Mouse (Mus musculus) neutrophil, adult 5-6 weeks (primary cell): ENCODE data around the gene D630039A03Rik. TPM values are rescaled to one million over a fixed set of nuclear protein-coding genes. Genes with fewer than 3 reads are reported as not detected.
"Not testable (repeated sequence)": the region's sequence is repeated elsewhere in the genome, so short reads cannot be mapped to it uniquely, and the experiment has no call there.

Experiments
- ATAC-seq: fragments of 151-379, 151-347 bp; 2 replicates; pipeline ENCODE4 v1.8.0; 2017; ENCODE audit warnings: mild to moderate bottlenecking, moderate TSS enrichment; ENCODE audit not compliant: insufficient number of reproducible peaks, poor library complexity, low FRiP score, severe bottlenecking; ENCODE audit errors: extremely low read depth
- total RNA-seq: library from RNA; stranded (forward); fragments of 200-1000 nt; gene quantifications from 2 replicates; pipeline ENCODE4 v1.2.3, GENCODE M21; 2017

D630039A03Rik gene
- total RNA-seq, 1 experiment from 2014 or later, result not detected

DNA sequence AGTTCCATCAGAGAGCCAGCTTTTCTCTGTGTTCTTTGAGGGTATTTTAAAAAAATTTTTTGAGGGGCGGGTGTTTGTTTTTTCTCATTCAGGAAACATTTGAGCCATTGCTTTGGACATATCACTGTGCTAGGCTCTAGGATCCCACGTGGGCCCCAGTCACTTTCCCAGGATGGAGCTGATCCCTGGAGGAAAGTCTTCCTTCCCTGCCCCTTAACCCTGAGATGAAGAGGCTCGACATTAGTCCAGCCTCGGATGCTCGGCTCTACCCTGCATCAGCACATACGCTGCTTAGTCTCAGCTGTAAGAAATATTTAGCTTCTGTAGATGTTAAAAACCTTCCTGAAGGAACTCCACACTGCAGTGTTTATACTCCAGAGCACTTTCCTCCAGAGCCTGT is 20.2 kb downstream of the D630039A03Rik start:
- no peak for ATAC-seq

GRCm38 (mm10) chr4:57895140-57895539 is 21.0 kb downstream of the D630039A03Rik start:
- no peak for ATAC-seq

DNA sequence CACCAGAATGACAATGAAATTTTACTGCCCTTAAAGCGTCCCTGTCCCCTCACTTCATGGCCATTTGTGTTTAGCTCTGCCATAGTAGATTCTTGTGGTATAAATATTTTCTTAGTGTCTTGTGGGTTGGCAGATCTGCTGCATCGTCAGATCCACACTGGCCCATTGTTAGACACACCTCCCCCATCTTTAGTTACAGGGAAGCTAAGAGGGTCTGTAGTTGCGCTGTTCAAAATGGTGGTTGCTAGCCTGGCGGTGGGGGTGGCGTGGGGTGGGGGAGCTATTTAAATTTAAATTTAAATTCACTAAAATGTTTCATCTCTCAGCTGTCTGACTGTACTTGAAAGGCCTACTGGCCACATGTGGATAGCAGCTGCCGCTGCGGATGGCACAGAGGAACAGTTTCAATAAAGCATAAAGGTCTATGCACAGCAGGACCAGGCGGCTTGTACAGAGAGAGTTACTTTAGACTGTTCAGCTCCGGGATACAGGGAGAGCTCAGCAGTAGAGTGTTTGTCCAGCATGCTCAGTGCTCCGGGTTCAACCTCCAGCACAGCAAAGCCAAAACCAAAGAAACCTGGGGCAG is 24.0 kb downstream of the D630039A03Rik start:
- no peak for ATAC-seq

DNA sequence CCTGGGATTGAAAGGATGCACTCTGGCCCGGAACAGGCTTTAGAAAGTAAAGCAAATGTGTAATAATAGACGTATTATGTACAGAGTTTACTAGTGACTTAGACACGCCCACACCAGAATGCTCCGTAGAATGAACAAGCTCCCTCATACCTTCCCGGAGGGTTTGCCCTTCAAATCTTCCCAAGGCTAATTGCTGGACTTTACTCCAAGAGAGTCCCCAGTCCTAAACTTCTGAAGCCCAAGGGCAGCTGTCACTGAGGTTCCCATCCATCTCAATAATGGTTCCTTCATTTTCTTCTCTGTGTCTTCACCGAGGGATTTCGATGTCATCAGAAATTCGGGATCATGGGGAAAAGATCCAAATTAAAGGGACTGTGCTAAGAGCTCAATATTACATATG is 26.3 kb downstream of the D630039A03Rik start:
- no peak for ATAC-seq

DNA sequence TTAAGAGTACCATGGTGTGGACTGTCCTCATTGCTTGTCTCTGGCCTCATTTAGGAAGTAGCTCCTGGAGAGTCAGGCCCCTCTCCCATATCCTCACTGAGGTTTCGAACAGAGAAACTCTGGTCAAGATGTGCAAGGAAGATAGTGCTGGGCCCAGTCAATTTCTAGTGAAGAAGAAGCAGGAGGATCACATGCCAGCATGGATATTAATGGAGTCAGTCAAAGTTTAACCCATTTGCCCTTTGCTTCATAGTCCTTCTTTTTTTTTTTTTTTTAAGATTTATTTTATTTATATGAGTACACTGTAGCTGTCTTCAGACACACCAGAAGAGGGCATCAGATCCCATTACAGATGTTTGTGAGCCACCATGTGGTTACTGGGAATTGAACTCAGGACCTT is 27.1 kb downstream of the D630039A03Rik start:
- not testable (repeated sequence) for ATAC-seq

- no peak for ATAC-seq
Observed at GRCm38 (mm10) chr4:57888246-57888645, 27.9 kb downstream of the D630039A03Rik start.

GRCm38 (mm10) chr4:57886888-57887230 is 29.2 kb downstream of the D630039A03Rik start:
- ATAC-seq, result no peak

DNA sequence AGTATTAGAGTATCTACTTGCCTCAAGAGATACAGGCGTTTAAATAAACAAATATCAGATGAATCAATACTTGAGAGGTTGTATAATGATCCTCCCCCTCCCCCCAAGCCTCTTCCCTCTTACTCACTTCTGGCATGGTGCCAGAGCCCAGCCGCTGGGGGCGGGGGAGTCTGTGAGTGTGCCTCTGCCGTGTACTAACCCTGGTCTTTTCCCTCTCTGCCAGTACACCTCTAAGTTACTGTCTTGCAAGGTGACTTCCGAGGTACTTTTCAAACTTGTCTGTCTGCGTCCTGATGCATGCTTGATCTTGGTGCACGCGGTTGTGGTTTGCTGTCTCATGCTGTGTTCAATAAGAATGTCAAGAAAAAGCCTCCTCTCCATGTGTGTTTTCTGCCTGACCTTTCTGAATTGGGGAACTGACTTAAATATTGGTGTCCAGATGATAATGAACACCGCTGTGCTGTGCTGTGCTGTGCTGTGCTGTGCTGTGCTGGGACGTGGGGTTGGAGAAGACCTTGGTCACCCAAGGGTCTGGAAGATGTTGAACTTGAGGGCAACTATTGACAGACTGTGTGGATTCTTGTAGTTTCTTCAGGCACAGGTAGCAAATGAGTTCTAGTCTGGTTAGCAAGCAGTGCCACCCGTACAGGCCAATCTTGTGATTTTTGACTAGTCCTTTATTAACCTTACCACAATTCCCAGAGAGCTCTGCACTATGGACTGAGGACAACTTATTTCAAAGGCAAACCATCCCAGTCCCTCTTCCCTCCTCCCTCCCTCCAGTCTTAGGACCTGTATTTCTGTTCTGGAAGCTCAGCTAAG is 29.8 kb downstream of the D630039A03Rik start:
- no peak for ATAC-seq

DNA sequence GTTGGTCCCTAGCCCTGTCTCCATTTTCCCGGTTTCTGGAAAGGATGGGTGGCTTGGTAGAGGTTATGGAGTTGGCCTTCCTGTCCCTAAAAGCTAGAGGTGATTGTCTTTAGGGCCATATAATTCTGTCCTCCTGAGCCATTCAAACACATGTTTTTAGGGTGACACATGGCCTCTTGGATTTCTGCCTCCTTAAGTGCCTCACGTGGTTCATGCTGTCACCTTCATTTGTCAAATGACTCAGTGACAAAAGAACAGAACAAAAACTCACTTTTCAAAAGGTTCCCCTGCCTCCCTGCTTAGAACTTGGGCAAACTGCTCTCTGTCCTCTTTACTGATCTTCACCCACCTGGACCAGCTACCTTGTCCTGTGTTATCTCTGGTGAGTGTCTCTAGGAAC is 30.9 kb downstream of the D630039A03Rik start:
- no peak for ATAC-seq

DNA sequence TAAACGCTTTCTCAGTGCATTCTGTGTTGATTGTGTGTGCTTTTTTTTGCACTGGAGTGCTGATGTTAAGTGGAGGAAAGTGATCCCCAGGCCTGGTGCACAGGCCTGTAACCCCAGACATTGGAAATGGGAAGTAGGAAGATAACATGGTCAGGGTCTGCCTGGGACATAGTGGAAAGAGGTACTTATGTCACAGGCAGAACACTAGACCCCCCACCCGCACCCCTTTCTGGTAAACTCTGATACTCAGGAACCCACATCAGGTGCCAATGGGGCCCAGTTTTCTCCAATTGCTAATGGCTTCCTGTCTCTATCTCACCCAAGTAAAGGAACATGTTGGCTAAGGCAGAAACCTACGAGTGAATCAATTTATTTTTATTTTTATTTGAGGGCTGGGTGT is 31.6 kb downstream of the D630039A03Rik start:
- no peak for ATAC-seq

DNA sequence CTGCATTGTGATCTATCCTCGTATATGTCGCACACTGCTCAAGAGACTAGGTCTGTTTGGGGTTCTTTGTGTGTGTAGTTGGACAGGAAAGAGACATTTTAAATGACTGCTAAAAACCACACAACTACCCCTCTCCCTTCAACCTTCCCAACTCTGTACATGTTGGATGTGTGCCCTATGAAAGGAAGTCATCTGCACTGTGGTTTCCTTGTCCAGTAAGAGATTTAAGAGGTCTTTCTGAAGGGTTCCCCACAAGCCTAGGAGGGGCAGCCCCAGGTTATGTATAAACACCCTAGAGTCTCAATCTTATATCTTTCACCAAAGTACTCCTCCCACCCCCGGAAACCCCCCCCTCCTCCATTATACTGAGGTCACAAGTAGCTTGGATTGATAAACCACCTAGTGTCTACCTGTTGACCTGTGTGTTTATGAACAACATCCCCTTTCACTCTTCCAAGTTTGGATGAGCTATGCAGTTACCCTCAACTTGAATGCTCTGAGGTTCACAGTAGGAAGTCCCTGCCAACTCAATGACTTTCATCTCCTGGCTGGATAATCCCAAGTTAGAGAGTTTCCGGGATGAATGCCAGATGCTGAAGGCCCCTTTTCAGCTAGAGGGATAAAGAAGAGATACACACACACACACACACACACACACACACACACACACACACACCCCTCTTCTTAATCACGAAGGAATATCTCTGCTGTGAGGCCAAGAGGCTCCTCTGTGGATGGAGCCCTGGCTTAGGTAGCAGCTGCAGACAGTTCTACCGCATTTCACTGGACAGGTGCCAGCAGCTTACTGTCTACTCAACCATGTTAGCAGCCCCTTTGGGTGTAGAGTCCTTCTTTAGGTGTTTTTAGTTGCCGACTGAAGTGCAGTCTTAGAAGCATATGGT is 32.3 kb downstream of the D630039A03Rik start:
- no peak; the same call in 1 of the 2 replicates for ATAC-seq

DNA sequence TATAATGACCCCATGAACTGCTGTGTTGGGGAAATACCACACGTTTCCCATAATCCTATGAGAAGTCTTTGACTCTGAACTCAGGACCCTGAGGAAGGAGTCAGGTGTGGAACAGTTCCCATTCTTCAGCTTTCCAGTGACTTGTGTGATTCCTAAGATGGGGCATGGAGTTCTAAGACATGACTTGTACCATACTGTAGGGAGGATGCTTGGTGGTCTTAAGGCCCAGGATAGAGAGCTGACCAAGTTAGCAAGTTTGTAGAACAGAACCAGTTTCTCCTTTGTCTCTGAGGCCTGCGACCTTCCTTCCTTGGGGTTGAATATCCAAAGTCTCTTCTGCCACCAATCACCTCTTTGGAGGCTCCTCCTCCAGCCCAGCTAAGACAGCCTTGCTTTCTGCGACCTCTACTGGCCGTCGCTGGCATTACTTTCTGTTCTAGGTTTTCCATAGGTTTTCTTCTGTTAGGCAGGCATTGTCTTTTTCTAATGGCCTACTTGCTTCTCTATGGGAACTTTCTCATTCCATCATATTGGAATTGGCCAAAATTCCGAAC is 36.2 kb downstream of the D630039A03Rik start:
- ATAC-seq, result peak; percentile 68; the same call in 1 of the 2 replicates

DNA sequence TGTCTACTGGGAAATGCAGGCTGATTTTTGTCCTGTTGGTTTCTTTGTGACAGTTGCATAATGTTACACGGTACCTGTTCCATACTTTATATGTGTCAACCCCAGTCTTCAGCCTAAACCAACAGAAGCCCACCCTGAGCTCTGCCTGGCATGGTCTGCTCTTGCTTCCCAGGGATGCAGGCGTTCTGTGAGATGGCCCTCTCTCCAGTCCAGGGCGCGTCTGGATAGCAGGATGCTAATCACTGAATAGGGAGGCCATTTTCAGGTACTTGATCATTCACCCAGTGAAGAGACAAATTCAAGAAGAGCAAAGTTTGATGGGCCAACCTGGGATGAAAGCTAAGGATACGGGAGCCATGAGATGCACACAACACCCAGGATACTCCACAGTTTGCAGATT is 37.0 kb downstream of the D630039A03Rik start:
- no peak for ATAC-seq

GRCm38 (mm10) chr4:57867454-57867853 is 48.6 kb downstream of the D630039A03Rik start:
- peak; percentile 91 for ATAC-seq

DNA sequence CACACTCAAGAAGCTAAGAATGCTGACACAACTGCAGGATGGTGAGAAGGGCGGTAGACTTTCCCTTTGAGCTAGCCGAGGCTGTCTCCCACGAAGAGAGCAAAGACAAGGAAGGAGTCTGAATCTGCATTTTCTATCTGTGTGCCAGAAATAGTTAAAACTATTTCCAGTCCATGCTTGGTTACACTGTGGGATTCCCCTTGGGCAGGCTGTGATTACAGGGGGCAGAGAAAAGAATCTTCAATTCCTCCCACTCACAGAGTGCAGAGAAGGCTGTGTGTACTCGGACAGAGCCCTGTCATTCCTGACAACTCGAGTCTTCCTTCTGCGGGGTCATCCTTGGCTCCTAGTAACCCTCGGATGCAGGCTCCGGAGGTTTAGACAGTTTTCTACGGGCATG is 49.1 kb downstream of the D630039A03Rik start:
- no peak for ATAC-seq

DNA sequence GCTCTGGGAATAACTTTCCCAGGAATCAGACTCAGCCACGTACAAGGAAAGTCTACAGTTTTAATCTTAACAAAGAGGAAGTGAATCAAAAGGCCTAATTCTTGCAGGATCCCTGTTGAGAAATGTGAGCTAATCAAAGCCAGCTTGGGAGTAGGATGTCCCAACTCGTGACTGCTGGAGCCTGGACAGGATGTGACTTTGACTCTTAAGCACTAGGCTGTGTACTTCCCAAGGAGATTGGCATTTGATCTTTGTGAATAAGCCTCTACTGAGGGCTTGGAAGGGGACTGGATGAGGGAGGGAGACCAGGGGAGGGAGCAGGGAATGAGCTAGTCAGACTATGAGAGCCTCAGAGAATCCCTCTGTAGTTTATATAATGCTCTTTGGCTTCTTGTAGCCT is 50.0 kb downstream of the D630039A03Rik start:
- no peak for ATAC-seq

GRCm38 (mm10) chr4:57862269-57862986 is 53.7 kb downstream of the D630039A03Rik start:
- peak; percentile 62; the same call in 1 of the 2 replicates for ATAC-seq

DNA sequence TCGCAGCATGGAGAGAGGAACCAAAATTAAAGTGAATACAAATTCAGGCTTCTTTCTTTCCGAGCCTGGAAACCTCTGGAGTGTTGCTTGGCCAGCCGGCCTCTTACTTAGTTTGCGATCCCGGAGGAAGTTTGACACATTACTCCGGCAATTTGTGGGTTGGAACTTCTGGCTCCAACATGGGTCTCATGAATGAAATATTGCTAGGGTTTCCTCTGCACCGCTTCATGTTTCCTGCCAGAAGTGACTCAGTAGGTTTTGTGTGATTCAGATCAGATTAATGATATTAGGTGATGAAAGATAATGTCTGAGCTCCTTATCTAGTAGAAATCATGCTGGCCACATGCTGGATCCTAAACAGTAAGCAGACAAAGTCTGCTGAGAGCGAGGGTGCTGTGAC is 54.2 kb downstream of the D630039A03Rik start:
- ATAC-seq, result no peak

DNA sequence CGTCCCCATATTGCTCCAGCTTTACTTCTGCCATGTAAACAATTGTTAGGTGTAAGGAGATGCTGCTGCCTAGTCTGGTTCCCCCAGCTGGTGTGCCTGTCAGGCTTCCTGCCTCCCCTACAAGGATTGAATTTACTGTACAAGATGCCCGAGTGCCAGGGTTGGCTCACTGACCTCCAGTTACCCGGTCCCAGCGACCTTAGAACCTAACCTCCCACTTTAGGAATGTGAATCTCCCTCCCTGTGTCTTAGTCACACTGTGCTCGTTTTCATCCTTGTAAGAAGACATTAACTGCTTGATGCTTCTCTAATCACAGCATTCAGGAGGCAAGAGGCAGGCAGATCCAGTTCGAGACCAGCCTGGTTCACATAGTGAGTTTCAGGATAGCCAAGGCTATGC is 54.9 kb downstream of the D630039A03Rik start:
- ATAC-seq, result no peak
